Mouse (Mus musculus): ENCODE results near the gene Chst8. TPM values are rescaled to one million over a fixed set of nuclear protein-coding genes. Genes with fewer than 3 reads are reported as not detected.
A peak's percentile ranks its signal among the peaks of the same experiment; 100 is the strongest.

Chst8 gene
- polyA plus RNA-seq, 1 experiment from 2014 or later = 2.8 TPM

DNA sequence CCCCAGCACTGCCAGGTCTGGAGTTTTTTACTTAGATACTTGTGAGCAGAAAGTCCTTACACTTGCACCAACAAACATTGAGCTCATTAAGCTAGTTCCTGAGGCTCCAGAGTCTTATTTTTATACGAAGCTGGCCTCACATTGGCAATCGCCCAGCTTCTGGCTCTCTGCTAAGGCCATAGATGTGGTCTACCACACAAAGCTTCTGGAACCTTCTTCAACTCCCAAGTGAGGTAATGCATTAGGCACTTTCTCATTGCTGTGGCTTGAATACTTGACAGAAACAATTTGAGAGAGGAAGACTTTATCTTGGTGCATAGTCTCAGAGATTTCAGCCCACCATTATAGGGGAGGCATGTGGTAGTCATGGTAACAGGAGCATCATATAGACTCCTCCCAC, 132.6 kb downstream of the Chst8 start:
- H3K4me1 ChIP-seq (ENCODE audit: control insufficient read depth, insufficient read depth, low read length) = peaks cover 7% of the 10 kb centered on the region; the same call in 1 of the 2 replicates
- H3K9me3 ChIP-seq (replicated peaks; ENCODE audit: control insufficient read depth, low read length) = no peaks in the 10 kb centered on the region
- H3K9ac ChIP-seq (ENCODE audit: low read length) = no peak overlapping the region
- no peak overlapping the region for H3K27ac ChIP-seq (ENCODE audit: low read length)
- H3K36me3 ChIP-seq (ENCODE audit: control insufficient read depth, insufficient read depth, low read length) = no peaks in the 10 kb centered on the region
- no peak overlapping the region for H3K4me2 ChIP-seq (ENCODE audit: low read depth, low read length)
- H3K4me3 ChIP-seq (replicated peaks; ENCODE audit: low read length) = no peak overlapping the region
- peaks cover 12% of the 10 kb centered on the region for H3K27me3 ChIP-seq (ENCODE audit: control insufficient read depth, insufficient read depth, low read length)
- ATAC-seq (ENCODE audit: insufficient read depth, low FRiP score) = no peak
- 55% methylated on average over 2 of the region's 2 CpGs for WGBS

DNA sequence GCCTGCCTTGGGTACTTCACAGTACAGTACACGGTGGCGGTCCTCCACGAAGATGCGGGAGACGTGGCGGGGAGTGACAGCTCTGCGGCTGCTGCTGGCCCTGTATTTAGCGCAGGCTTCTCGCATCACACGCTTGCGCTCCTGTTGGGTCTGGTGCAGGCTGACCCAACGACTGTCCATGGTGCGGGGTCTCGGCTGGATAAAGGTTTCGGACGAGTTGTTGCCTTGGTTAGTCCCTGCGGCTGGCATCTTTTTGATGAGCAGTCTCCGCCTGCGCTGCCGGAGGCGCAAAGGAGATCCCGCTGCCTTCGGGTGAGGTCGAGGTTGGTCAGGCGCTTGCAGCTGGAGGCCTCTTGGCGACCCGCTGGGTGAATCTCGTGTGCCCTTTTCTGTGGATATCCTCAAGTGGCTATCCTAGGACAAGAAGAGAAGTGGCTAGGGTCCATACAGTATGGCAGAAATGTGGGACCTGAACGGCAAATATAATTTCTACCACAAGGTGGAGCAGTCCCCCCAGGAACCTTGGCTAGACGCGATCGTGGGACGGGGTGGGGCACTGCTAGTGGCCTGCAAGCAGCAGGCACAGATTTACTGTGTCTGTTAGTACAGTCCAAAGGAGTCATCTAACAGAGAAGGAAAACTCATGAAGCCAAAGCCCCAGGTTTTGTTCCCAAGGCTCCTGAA, 136.5 kb downstream of the Chst8 start:
- no peak overlapping the region for H3K9ac ChIP-seq (ENCODE audit: low read length)
- H3K4me2 ChIP-seq (ENCODE audit: low read depth, low read length) = peak overlapping the region; percentile 45; the same call in 1 of the 2 replicates
- whole genome bisulfite sequencing = 8% methylated on average over 33 of the region's 33 CpGs
- no peaks in the 10 kb centered on the region for H3K36me3 ChIP-seq (ENCODE audit: control insufficient read depth, insufficient read depth, low read length)
- peaks cover 7% of the 10 kb centered on the region; the same call in 1 of the 2 replicates for H3K4me1 ChIP-seq (ENCODE audit: control insufficient read depth, insufficient read depth, low read length)
- no peaks in the 10 kb centered on the region for H3K9me3 ChIP-seq (replicated peaks; ENCODE audit: control insufficient read depth, low read length)
- H3K27me3 ChIP-seq (ENCODE audit: control insufficient read depth, insufficient read depth, low read length) = peaks cover 32% of the 10 kb centered on the region
- peak overlapping the region; percentile 18 for H3K4me3 ChIP-seq (replicated peaks; ENCODE audit: low read length)
- H3K27ac ChIP-seq (ENCODE audit: low read length) = no peak overlapping the region
- peak; percentile 49; the same call in 1 of the 2 replicates for ATAC-seq (ENCODE audit: insufficient read depth, low FRiP score)

DNA sequence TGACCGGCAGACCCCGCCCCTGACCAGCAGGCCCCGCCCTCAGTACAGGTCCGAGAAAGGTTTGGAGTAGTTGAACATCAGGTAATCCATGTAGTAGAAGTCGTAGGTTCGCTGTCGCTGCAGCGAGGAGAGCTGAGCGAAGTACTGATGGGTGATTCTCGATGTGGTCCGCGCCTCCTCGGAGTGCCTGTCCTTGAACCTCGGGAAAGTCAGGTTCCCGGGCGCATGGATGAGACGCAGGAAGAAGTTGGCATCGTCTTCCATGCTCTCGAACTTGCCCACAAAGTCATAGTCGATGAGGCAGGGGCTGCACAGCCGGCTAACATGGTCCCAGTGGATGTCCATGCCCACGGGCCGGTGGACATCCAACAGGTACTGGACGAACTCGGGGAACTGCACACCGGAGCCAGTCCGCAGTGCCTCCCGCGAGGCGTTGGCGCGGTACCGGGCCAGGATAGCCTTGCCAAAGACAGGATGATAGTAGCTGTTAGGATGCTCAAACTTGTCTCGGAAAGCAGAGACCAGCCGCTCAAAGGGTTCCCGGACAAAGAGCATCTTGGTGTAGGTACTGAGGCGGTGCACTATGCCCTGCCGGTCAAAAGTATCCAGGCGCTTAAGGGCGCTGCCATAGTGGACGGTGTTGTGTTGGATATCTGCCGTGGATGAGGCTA, 137.3 kb downstream of the Chst8 start:
- Histone ChIP-seq H3K4me2 (ENCODE audit: low read depth, low read length) (0 out of 2 replicates have a peak overlapping the region, but pooled peaks have one; percentile 45), H3K27me3 (ENCODE audit: control insufficient read depth, insufficient read depth, low read length) (peaks cover 32% of the 10 kb centered on the region), H3K4me3 (replicated peaks; ENCODE audit: low read length) (no peak overlapping the region), H3K9ac (ENCODE audit: low read length) (no peak overlapping the region), H3K36me3 (ENCODE audit: control insufficient read depth, insufficient read depth, low read length) (no peaks in the 10 kb centered on the region), H3K27ac (ENCODE audit: low read length) (no peak overlapping the region), H3K9me3 (replicated peaks; ENCODE audit: control insufficient read depth, low read length) (no peaks in the 10 kb centered on the region), H3K4me1 (ENCODE audit: control insufficient read depth, insufficient read depth, low read length) (peaks cover 7% of the 10 kb centered on the region; the same call in 1 of the 2 replicates)
- WGBS = 20% methylated on average over 42 of the region's 42 CpGs
- no peak for ATAC-seq (ENCODE audit: insufficient read depth, low FRiP score)

DNA sequence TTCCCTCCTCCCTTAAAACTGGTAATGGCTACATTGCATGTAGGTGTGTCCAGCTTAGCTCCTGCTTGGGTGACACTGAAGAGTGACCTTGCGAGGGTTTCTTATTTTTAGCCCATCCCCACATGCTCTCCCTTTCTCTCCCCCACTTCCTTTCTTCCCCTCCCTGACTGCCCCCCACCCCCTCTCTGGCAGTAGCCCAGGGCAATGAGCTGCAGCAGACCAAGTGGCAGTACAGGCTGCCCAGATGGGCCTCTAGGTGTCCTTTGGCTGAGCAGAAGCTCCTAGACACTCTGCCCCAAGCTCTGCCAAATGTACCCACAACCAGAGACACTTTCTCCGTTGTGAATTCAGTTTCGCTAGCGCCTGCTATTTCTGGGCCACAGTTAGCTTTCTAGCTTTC, 139.6 kb downstream of the Chst8 start:
- whole genome bisulfite sequencing = 74% methylated on average over 4 of the region's 4 CpGs
- H3K27me3 ChIP-seq (ENCODE audit: control insufficient read depth, insufficient read depth, low read length) = peaks cover 32% of the 10 kb centered on the region
- no peak overlapping the region for H3K4me2 ChIP-seq (ENCODE audit: low read depth, low read length)
- no peak overlapping the region for H3K9ac ChIP-seq (ENCODE audit: low read length)
- no peaks in the 10 kb centered on the region for H3K36me3 ChIP-seq (ENCODE audit: control insufficient read depth, insufficient read depth, low read length)
- H3K4me3 ChIP-seq (replicated peaks; ENCODE audit: low read length) = no peak overlapping the region
- H3K9me3 ChIP-seq (replicated peaks; ENCODE audit: control insufficient read depth, low read length) = no peaks in the 10 kb centered on the region
- ATAC-seq (ENCODE audit: insufficient read depth, low FRiP score) = no peak
- H3K4me1 ChIP-seq (ENCODE audit: control insufficient read depth, insufficient read depth, low read length) = peaks cover 7% of the 10 kb centered on the region; the same call in 1 of the 2 replicates
- no peak overlapping the region for H3K27ac ChIP-seq (ENCODE audit: low read length)

DNA sequence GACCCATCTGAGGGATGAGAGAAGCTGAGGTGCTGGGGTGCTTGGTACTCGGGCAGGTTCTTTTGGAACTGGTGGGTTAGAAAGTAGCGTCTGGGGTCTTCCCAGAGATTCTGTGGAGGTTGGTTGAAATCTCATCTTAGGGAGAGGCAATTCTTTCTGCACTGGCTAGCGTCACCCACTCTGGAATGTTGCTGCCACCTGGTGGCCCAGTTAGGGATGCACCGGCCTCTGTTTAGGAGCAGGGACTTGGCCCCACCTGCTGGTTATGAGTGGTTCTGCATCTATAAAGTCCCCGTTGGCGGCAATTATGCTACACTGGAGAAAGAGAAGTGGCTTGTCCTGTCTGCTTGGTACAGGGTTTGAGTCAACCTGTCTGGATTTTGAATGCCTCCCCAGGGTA, 140.6 kb downstream of the Chst8 start:
- peaks cover 7% of the 10 kb centered on the region; the same call in 1 of the 2 replicates for H3K4me1 ChIP-seq (ENCODE audit: control insufficient read depth, insufficient read depth, low read length)
- H3K9ac ChIP-seq (ENCODE audit: low read length) = no peak overlapping the region
- H3K36me3 ChIP-seq (ENCODE audit: control insufficient read depth, insufficient read depth, low read length) = no peaks in the 10 kb centered on the region
- no peak overlapping the region for H3K4me2 ChIP-seq (ENCODE audit: low read depth, low read length)
- no peak overlapping the region for H3K4me3 ChIP-seq (replicated peaks; ENCODE audit: low read length)
- H3K27ac ChIP-seq (ENCODE audit: low read length) = no peak overlapping the region
- WGBS = 1% methylated on average over 6 of the region's 6 CpGs
- no peaks in the 10 kb centered on the region for H3K9me3 ChIP-seq (replicated peaks; ENCODE audit: control insufficient read depth, low read length)
- peaks cover 32% of the 10 kb centered on the region for H3K27me3 ChIP-seq (ENCODE audit: control insufficient read depth, insufficient read depth, low read length)
- ATAC-seq (ENCODE audit: insufficient read depth, low FRiP score) = no peak

DNA sequence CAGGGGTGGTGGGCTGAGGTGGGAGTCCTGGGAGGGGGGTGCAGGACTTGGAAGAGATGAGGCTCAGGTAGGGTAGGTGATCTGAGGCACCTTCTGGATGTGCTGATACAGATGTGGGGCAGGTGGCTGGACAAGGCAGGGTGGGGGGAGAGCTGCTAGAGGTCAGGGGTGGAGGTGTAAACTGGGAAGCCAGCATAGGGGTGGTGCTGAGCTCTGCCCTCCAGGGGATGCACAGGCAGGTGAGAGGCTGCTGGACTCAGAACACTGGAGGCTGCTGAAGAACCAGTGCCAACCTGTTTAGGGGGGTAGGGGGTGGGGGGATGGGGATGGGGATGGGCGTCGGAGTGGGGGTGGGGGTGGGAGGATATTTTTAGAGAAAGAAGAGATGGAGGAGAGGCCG, 141.7 kb downstream of the Chst8 start:
- ATAC-seq (ENCODE audit: insufficient read depth, low FRiP score) = no peak
- WGBS = 90% methylated on average over 3 of the region's 3 CpGs
- H3K9me3 ChIP-seq (replicated peaks; ENCODE audit: control insufficient read depth, low read length) = no peaks in the 10 kb centered on the region

DNA sequence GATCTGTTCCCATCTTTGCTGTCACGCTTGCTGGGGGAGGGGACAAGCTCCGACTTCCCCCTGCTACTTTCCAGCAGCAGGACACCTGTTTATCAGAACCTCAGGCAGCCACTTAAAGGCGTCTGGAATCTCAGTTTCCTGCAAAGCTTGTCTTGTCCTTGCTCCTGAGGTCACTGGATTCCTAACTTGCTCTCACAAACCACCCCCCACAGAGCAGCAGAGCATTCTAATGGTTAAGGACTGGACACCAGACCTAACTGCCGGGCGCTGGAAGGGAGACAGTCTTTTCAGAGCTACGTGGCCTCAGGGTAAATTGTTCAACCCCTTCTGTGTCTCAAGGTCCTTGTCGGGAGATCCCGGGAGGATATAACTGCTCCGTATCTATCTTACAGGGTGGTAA, 143.2 kb downstream of the Chst8 start:
- WGBS = 20% methylated on average over 9 of the region's 9 CpGs
- no peak overlapping the region for H3K4me2 ChIP-seq (ENCODE audit: low read depth, low read length)
- no peak for ATAC-seq (ENCODE audit: insufficient read depth, low FRiP score)

More for the DNA sequence above, 141.7 kb downstream of the Chst8 start:
- Histone ChIP-seq H3K36me3 (ENCODE audit: control insufficient read depth, insufficient read depth, low read length) (no peaks in the 10 kb centered on the region), H3K27ac (ENCODE audit: low read length) (no peak overlapping the region), H3K27me3 (ENCODE audit: control insufficient read depth, insufficient read depth, low read length) (peaks cover 29% of the 10 kb centered on the region), H3K4me3 (replicated peaks; ENCODE audit: low read length) (no peak overlapping the region), H3K4me2 (ENCODE audit: low read depth, low read length) (no peak overlapping the region), H3K9ac (ENCODE audit: low read length) (no peak overlapping the region), H3K4me1 (ENCODE audit: control insufficient read depth, insufficient read depth, low read length) (peaks cover 1% of the 10 kb centered on the region; the same call in 1 of the 2 replicates)

DNA sequence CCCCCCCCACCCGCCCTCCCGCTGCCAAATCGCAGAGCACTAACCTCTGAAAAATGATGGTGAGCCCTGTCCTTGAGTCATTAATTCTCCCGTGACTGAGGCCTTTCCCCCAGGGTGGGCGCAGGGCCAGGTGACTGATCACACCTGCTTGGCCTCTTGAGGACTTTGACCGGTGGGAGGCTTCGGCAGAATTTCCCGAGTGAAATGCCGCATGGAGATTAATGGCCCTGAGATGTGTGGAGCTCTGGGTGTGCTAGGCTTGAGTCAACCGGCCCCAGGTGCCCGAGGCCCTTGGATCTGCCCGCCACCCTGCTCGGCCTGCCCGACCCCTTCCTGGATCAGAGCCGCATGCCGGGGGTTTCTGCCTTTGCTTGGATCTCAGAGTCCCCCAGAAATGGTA, 144.6 kb downstream of the Chst8 start:
- no peak for ATAC-seq (ENCODE audit: insufficient read depth, low FRiP score)
- WGBS = 55% methylated on average over 16 of the region's 16 CpGs

More for the DNA sequence above, 143.2 kb downstream of the Chst8 start:
- Histone ChIP-seq H3K27ac (ENCODE audit: low read length) (no peak overlapping the region), H3K4me1 (ENCODE audit: control insufficient read depth, insufficient read depth, low read length) (no peaks in the 10 kb centered on the region), H3K36me3 (ENCODE audit: control insufficient read depth, insufficient read depth, low read length) (no peaks in the 10 kb centered on the region), H3K9me3 (replicated peaks; ENCODE audit: control insufficient read depth, low read length) (no peaks in the 10 kb centered on the region), H3K4me3 (replicated peaks; ENCODE audit: low read length) (no peak overlapping the region), H3K27me3 (ENCODE audit: control insufficient read depth, insufficient read depth, low read length) (peaks cover 15% of the 10 kb centered on the region), H3K9ac (ENCODE audit: low read length) (no peak overlapping the region)

DNA sequence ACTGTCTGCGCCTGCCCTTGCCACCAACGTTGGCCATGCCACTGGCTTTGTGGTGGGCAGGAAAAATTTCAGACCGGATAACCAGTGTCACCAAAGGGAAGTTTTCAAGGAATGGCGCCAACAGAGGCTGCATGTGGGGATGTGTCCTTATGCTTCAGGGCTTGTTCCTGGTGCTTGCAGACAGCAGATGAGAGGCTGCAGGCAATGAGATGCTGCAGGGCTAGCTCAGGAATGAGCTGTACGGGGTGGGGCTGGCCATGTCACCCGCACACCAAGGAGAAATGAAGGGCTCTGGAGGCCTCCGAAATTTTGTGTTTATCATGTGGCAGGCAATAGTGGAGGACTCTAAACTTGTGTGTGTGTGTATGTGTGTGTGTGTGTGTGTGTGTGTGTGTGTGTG, 149.4 kb downstream of the Chst8 start:
- no peaks in the 10 kb centered on the region for H3K4me1 ChIP-seq (ENCODE audit: control insufficient read depth, insufficient read depth, low read length)
- no peak overlapping the region for H3K4me3 ChIP-seq (replicated peaks; ENCODE audit: low read length)
- H3K9ac ChIP-seq (ENCODE audit: low read length) = no peak overlapping the region
- H3K4me2 ChIP-seq (ENCODE audit: low read depth, low read length) = no peak overlapping the region
- H3K27me3 ChIP-seq (ENCODE audit: control insufficient read depth, insufficient read depth, low read length) = no peaks in the 10 kb centered on the region
- no peaks in the 10 kb centered on the region for H3K9me3 ChIP-seq (replicated peaks; ENCODE audit: control insufficient read depth, low read length)
- no peak overlapping the region for H3K27ac ChIP-seq (ENCODE audit: low read length)
- no peak for ATAC-seq (ENCODE audit: insufficient read depth, low FRiP score)
- H3K36me3 ChIP-seq (ENCODE audit: control insufficient read depth, insufficient read depth, low read length) = no peaks in the 10 kb centered on the region
- 43% methylated on average over 7 of the region's 7 CpGs for WGBS

More for the DNA sequence above, 144.6 kb downstream of the Chst8 start:
- no peaks in the 10 kb centered on the region for H3K36me3 ChIP-seq (ENCODE audit: control insufficient read depth, insufficient read depth, low read length)
- no peaks in the 10 kb centered on the region for H3K4me1 ChIP-seq (ENCODE audit: control insufficient read depth, insufficient read depth, low read length)
- H3K27me3 ChIP-seq (ENCODE audit: control insufficient read depth, insufficient read depth, low read length) = peaks cover under 1% of the 10 kb centered on the region; the same call in 1 of the 2 replicates
- H3K9me3 ChIP-seq (replicated peaks; ENCODE audit: control insufficient read depth, low read length) = no peaks in the 10 kb centered on the region
- no peak overlapping the region for H3K4me2 ChIP-seq (ENCODE audit: low read depth, low read length)
- no peak overlapping the region for H3K4me3 ChIP-seq (replicated peaks; ENCODE audit: low read length)
- H3K9ac ChIP-seq (ENCODE audit: low read length) = no peak overlapping the region
- no peak overlapping the region for H3K27ac ChIP-seq (ENCODE audit: low read length)
